Mouse (Mus musculus): ENCODE results near the gene Rnf13. TPM values are rescaled to one million over a fixed set of nuclear protein-coding genes. Genes with fewer than 3 reads are reported as not detected.
A peak's percentile ranks its signal among the peaks of the same experiment; 100 is the strongest.

Gene Rnf13
- polyA plus RNA-seq (2015; fragmentation: Nextera tagmentation; extraction: Ambion mirVana) = 92.8 and 95.5 TPM in 2 replicates

DNA sequence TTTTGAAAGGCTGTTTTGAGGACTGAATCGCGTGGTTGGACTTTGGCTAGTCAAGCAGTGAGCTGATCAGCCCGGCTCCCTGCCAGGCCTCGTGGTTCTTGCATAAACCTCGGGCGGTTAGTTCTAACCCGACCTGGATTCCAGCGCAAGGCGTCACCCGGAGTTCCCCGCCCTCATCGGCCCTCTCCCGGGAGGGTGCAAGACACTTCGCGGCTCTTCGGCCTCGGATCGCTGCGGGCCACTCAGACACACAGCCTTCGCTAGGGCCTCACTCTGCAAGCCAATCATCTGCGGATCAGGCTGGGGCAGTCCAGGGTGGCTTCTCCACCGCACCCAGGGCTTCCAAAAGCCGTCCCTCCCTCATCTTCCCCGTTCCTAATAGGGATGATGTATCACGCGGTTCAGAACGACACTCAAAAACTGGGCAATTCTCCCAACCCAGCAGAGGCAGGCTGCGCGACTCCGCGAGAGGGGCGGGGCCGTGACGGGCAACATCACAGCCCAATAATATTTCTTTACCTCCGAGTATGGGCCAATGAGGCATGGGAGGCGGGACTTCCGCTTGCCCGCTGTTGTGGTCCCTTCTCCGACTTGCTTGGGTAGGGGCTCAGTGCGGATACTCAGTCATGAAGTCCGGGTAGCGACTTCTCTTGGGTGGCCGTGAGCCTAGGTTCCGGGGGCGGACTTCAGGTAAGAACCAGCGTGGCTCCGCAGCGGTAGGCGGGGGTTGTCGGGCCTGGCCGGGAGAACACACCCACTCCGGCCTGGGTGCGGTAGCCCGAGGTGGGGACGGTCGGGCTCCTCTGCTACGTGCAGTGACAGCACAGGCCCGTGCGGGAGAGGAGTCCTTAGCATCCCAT lies at the start of gene Rnf13:
Gene Rnf13, plus strand, starts transcription at position 552 of the 860 bp plus-strand sequence.
- WGBS = under 1% methylated on average over 59 of the region's 59 CpGs
- Histone ChIP-seq H3K4me2 (peak within 1 kb of the TSS; percentile 77), H3K9me3 (no peaks in the 10 kb centered on the region), H3K36me3 (no peaks in the 10 kb centered on the region), H3K27ac (peak within 1 kb of the TSS; percentile 93), H3K9ac (peak within 1 kb of the TSS; percentile 79), H3K4me1 (peaks cover 10% of the 10 kb centered on the region), H3K4me3 (peak within 1 kb of the TSS; percentile 82), H3K27me3 (no peaks in the 10 kb centered on the region)
- peak; percentile 98 for ATAC-seq (ENCODE audit: insufficient number of reproducible peaks, low FRiP score, low TSS enrichment, low read depth)

DNA sequence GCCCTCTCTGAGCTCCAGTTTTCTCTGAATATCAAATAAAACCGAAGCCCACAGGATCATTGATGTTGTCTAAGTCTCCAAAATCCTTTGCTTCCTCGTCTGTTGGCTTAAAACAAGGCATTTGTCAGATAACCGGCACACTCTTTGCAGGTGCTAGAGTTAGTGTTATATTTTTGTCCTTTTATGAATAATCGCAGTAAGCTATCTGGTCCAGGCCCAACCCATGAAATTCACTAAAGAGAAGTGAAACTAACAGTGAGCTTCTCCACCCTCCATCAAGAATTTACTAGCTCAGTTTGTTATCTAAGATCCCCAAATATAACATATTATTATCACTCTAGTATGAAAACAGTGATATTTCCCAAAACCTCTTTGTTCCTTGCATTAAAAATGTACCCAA lies 44.1 kb upstream of the Rnf13 start:
- H3K4me3 ChIP-seq = no peak overlapping the region
- H3K27ac ChIP-seq = no peak overlapping the region
- no peaks in the 10 kb centered on the region for H3K9me3 ChIP-seq
- no peaks in the 10 kb centered on the region for H3K27me3 ChIP-seq
- H3K9ac ChIP-seq = no peak overlapping the region
- no peaks in the 10 kb centered on the region for H3K36me3 ChIP-seq
- no peak overlapping the region for H3K4me2 ChIP-seq
- WGBS = 84% methylated on average over 4 of the region's 4 CpGs
- ATAC-seq (ENCODE audit: insufficient number of reproducible peaks, low FRiP score, low TSS enrichment, low read depth) = no peak
- H3K4me1 ChIP-seq = no peaks in the 10 kb centered on the region

DNA sequence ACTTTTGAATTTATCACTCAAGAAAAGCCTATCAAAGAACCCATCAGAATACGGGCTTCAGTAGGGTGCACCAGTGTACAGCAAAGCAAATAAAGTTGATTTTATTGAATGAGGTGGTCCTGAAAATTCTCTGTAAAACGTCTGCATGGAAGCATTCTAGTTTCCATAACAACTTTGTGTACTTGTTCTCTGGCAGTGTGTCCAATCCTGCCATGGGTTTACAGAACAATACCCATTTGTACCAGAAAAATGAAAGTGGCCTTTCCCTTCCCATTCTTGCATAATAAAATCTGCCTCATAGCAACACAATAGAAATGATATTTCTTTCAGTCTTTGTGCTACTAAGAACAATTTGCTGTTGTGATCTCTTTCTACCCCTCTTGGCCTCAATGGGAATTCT lies 43.1 kb upstream of the Rnf13 start, which contains the start of gene Ankub1:
Gene Ankub1, minus strand, starts transcription at position 81 of the 400 bp plus-strand sequence.
- WGBS = 47% methylated on average over 2 of the region's 2 CpGs
- no peaks in the 10 kb centered on the region for H3K9me3 ChIP-seq

DNA sequence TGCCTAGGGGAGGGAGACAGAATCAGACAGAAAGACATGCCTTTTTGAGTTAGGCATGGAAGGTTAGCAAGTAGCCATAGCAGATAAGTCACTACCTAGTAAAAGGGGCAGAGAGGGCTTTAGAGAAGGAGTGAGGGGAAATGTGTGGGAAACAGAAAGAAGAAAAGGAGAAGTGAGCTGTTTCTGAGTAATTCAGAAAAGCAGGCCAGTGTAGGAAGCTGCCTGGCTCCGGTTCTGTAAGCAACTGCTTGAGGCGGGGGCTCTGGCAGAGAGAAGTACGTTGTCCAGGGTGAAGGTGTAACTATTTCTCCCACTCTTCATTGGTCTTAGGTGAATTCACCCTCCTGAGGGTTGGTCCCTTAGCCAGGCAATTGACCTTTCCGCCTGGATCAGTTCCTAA lies 39.6 kb upstream of the Rnf13 start:
- no peaks in the 10 kb centered on the region for H3K9me3 ChIP-seq
- H3K9ac ChIP-seq = no peak overlapping the region
- ATAC-seq (ENCODE audit: insufficient number of reproducible peaks, low FRiP score, low TSS enrichment, low read depth) = no peak
- WGBS = 88% methylated on average over 4 of the region's 4 CpGs
- H3K27ac ChIP-seq = no peak overlapping the region
- H3K4me2 ChIP-seq = no peak overlapping the region
- no peak overlapping the region for H3K4me3 ChIP-seq
- H3K27me3 ChIP-seq = no peaks in the 10 kb centered on the region
- H3K4me1 ChIP-seq = no peaks in the 10 kb centered on the region
- no peaks in the 10 kb centered on the region for H3K36me3 ChIP-seq

More for the DNA sequence above, 43.1 kb upstream of the Rnf13 start, which contains the start of gene Ankub1:
- Histone ChIP-seq H3K36me3 (no peaks in the 10 kb centered on the region), H3K27me3 (no peaks in the 10 kb centered on the region), H3K9ac (no peak within 1 kb of the TSS), H3K4me2 (no peak within 1 kb of the TSS), H3K4me3 (no peak within 1 kb of the TSS), H3K27ac (no peak within 1 kb of the TSS), H3K4me1 (no peaks in the 10 kb centered on the region)
- ATAC-seq (ENCODE audit: insufficient number of reproducible peaks, low FRiP score, low TSS enrichment, low read depth) = no peak

DNA sequence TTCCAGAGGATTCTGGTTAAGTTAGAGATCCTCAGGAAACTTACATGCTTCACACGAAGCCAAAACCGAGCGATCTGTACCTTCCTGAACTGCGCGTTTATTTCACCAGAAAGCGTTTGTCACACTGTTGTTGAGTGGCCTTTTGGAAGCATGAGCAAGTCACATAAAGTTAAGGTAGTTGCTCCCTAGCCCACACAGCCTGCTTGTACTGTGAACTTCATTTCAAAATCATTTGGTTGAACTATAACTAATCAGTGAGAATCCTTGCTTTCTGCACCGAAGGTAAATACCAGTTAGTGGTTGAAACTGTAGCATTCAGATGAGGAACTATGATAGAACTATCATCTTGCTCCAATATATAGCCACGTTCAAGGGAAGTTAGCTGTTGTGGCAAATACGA lies 39.1 kb upstream of the Rnf13 start:
- 93% methylated on average over 9 of the region's 9 CpGs for WGBS
- no peak for ATAC-seq (ENCODE audit: insufficient number of reproducible peaks, low FRiP score, low TSS enrichment, low read depth)
- H3K27ac ChIP-seq = no peak overlapping the region
- H3K4me3 ChIP-seq = no peak overlapping the region
- H3K9me3 ChIP-seq = no peaks in the 10 kb centered on the region
- no peak overlapping the region for H3K4me2 ChIP-seq
- no peaks in the 10 kb centered on the region for H3K27me3 ChIP-seq
- no peak overlapping the region for H3K9ac ChIP-seq
- H3K4me1 ChIP-seq = no peaks in the 10 kb centered on the region
- no peaks in the 10 kb centered on the region for H3K36me3 ChIP-seq

DNA sequence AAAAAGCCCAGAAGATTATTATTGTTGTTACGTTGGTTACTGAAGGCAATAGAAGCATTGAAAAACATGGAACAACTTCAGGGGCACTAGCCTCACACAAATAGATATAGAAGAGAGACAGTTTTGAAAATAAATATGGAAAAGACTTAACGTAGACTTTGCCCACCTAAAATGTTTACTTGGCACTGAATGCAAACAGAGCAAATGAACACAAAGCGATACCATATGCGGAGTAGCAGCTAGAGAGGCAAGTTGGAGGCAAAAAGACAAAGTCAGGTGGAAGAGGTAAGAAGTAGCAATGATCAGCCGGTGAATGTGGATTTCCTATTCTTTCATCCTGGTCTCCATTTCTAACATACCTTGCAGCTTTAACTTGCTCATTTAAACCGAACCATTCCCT lies 21.7 kb upstream of the Rnf13 start:
- H3K36me3 ChIP-seq = no peaks in the 10 kb centered on the region
- no peak overlapping the region for H3K4me2 ChIP-seq
- H3K9me3 ChIP-seq = no peaks in the 10 kb centered on the region
- 85% methylated on average over 6 of the region's 6 CpGs for WGBS
- no peaks in the 10 kb centered on the region for H3K27me3 ChIP-seq
- H3K27ac ChIP-seq = no peak overlapping the region
- no peak overlapping the region for H3K9ac ChIP-seq
- no peaks in the 10 kb centered on the region for H3K4me1 ChIP-seq
- H3K4me3 ChIP-seq = no peak overlapping the region
- no peak for ATAC-seq (ENCODE audit: insufficient number of reproducible peaks, low FRiP score, low TSS enrichment, low read depth)

DNA sequence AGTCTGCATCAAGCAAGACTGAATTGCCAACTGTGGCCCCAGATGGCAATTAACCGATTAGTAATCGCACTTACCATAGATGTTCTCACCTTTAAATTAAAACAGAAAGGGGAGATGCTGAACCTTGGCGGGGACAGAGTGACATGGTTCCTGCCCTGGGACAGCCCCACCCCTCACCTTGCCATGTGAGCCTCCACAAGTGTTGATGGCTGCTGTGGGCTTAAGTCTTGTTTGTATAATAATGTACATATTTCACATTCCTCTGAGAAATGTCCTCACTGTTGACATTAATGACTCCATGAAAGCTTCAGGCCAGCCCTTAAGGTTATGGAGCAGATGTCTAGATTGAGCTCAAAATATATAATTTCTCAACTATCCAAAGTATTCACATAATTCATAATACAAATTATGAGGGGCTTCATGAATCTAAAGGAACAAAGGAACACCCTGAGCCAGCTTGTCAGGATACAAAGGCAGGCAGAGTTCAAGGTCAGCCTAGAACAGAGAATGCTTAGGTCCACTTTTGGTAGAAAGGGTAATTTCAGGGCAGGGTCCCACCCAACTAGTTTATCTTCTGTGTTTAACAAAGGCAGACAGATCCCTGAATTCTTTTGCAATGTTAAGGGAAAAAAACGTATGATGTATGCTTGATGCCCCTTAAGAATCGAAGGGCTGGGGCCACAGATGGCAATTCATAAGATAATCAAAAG lies 3.5 kb upstream of the Rnf13 start:
- Histone ChIP-seq H3K27me3 (no peaks in the 10 kb centered on the region), H3K4me3 (no peak overlapping the region), H3K36me3 (no peaks in the 10 kb centered on the region), H3K4me2 (no peak overlapping the region), H3K9me3 (no peaks in the 10 kb centered on the region), H3K4me1 (peaks cover 10% of the 10 kb centered on the region), H3K27ac (no peak overlapping the region), H3K9ac (no peak overlapping the region)
- no peak for ATAC-seq (ENCODE audit: insufficient number of reproducible peaks, low FRiP score, low TSS enrichment, low read depth)
- WGBS = 76% methylated on average over 5 of the region's 5 CpGs

DNA sequence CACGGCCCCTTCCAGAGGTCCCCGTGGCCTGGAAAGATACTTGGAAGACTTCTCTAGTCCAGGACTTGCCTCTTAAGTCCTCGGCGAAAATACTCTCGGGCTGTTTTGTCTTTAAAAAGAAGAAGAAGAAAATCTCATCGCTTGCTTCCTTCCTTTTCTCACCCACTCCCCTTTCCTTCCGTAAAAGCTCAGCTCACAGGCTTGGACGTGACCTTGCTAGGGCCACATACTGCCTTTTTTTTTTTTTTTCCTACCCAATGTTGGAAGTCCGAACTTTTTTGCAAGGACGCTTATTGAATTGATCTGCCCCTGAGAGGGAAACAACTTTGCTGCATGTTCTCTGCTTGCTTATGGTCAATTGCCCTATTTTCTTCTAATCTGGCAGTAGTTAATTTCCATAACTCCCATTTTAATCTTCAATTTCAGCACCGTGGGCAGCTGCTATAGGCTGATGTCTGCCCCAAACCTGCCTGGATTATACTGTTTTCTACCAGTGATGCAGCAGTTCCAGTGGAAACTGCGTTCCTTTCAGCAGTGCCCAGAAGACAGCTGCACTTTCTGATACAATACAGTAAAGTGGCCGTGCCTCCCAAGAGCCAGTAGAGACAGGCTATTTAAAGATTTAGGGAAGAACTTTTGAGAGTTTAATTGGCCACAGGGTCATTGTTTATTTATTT lies 695 bp downstream of the Rnf13 start:
- Histone ChIP-seq H3K9me3 (no peaks in the 10 kb centered on the region), H3K27ac (peak overlapping the region; percentile 93), H3K4me1 (peaks cover 10% of the 10 kb centered on the region), H3K4me3 (peak overlapping the region; percentile 82), H3K36me3 (no peaks in the 10 kb centered on the region), H3K27me3 (no peaks in the 10 kb centered on the region), H3K9ac (peak overlapping the region; percentile 79), H3K4me2 (peak overlapping the region; percentile 77)
- ATAC-seq (ENCODE audit: insufficient number of reproducible peaks, low FRiP score, low TSS enrichment, low read depth) = no peak
- WGBS = under 1% methylated on average over 13 of the region's 13 CpGs

DNA sequence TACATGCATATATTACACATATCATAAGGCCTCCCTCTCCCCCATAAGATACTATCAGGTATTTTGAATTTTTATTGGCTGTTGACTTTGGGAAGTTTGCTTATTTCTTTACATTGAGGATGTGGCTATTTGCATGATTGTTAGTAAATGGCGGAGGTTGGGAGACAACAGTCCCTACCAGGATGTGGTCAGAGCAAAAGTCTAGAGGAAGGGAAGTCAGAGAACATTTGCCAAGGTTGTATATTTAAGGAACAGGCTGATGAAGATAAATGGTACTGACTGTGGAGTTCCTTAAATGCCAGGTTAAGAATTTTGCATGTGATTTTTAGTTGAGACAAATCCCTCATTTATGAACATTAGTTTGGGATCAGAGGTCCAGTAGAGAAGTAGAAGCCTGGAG lies 4.0 kb downstream of the Rnf13 start:
- Histone ChIP-seq H3K4me1 (peaks cover 10% of the 10 kb centered on the region), H3K27me3 (no peaks in the 10 kb centered on the region), H3K4me2 (no peak overlapping the region), H3K9ac (no peak overlapping the region), H3K4me3 (no peak overlapping the region), H3K9me3 (no peaks in the 10 kb centered on the region), H3K36me3 (no peaks in the 10 kb centered on the region), H3K27ac (no peak overlapping the region)
- no peak for ATAC-seq (ENCODE audit: insufficient number of reproducible peaks, low FRiP score, low TSS enrichment, low read depth)
- 95% methylated on average over 1 of the region's 1 CpGs for WGBS

DNA sequence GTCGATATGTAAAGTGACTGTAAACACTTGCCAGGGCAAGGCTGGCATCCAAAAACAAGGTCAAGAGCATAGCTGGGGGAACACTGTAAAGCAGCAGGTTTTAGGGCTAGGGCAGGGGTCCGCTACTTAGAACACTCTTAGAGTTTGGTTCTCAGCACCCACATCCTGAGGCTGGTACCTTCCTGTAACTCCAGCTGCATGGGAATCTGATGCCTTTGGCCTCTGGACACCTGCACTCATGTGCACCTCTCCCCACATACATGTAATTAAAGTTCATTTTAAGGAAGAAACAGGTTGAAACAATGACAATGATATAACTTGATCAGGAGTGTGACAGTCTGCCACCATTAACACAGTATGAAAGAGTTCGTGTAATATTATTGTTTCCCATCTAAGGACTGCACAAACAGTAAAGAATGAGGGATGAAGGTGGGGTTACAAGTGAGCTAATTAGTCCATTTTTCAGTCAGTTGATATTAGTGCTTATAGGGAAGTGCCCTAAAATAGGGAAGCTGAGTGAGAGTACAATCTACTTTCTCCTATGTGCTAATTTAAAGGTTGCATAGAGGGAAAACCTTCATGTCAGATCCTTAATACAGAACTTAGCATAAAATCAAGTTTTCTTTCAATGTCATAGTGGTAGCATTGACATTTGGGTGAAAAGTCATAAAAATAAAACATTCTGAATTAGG lies 12.9 kb downstream of the Rnf13 start:
- no peaks in the 10 kb centered on the region for H3K36me3 ChIP-seq
- 88% methylated on average over 3 of the region's 3 CpGs for WGBS
- H3K4me1 ChIP-seq = no peaks in the 10 kb centered on the region
- no peak overlapping the region for H3K9ac ChIP-seq
- H3K27me3 ChIP-seq = no peaks in the 10 kb centered on the region
- no peak overlapping the region for H3K4me3 ChIP-seq
- ATAC-seq (ENCODE audit: insufficient number of reproducible peaks, low FRiP score, low TSS enrichment, low read depth) = no peak
- no peak overlapping the region for H3K27ac ChIP-seq
- H3K4me2 ChIP-seq = no peak overlapping the region
- H3K9me3 ChIP-seq = no peaks in the 10 kb centered on the region

DNA sequence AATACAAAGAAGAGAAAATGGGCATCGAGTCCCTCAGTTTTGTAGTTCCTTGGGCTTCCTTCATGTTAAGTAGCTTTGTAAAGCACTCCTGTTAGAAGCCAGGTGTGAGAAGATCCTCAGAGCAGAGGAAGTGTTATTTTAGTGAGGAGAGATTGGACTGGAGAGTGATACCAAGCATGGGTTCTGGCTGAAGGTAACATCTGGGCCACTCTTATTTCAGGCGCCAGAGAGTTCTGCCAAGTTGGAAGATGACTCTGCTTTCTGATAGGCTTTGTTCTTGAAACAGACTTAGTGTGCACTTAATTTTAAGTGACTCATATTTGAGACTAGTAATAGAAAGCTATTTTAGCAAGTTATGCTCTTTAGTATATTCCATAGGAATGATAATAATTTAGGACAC lies 41.1 kb downstream of the Rnf13 start:
- no peak overlapping the region for H3K4me3 ChIP-seq
- H3K4me2 ChIP-seq = no peak overlapping the region
- no peak overlapping the region for H3K9ac ChIP-seq
- WGBS = 90% methylated on average over 2 of the region's 2 CpGs
- H3K27ac ChIP-seq = no peak overlapping the region
- H3K27me3 ChIP-seq = no peaks in the 10 kb centered on the region
- H3K4me1 ChIP-seq = no peaks in the 10 kb centered on the region
- peaks cover 7% of the 10 kb centered on the region; the same call in 1 of the 2 replicates for H3K36me3 ChIP-seq
- H3K9me3 ChIP-seq = no peaks in the 10 kb centered on the region
- no peak for ATAC-seq (ENCODE audit: insufficient number of reproducible peaks, low FRiP score, low TSS enrichment, low read depth)
